Mouse (Mus musculus): ENCODE measurements around the gene Prkcz.

- TF ChIP-seq CTCF (IDR thresholded peaks at IDR 0.05; ENCODE audit: low read depth) (no peak), EP300 (optimal IDR thresholded peaks at IDR 0.05) (no peak)
Measured at GRCm38 (mm10) chr4:155370737-155371715, 9.9 kb upstream of the Prkcz start.
